Mouse (Mus musculus) midbrain, embryonic 14.5 days (tissue): Measurements from ENCODE around the gene Dlst. TPM values are rescaled to one million over a fixed set of nuclear protein-coding genes. Genes with fewer than 3 reads are reported as not detected.
A peak's percentile ranks its signal among the peaks of the same experiment; 100 is the strongest.

Experiments
- ATAC-seq: fragments of 200-750 bp; cut with Nextera tagmentation; 2 replicates; pipeline ENCODE4 v1.8.0; 2017; ENCODE audit warnings: moderate number of reproducible peaks, moderate library complexity; ENCODE audit not compliant: low FRiP score, low TSS enrichment
- DNase-seq: peaks from one replicate; pipeline ENCODE4 v3.0.0-alpha.2; 2015
- H3K27ac ChIP-seq: fragments of 300-500 bp; sonication (generic); replicated peaks from 2 replicates; pipeline ENCODE4 v1.5.1; 2014; ENCODE audit warnings: mild to moderate bottlenecking, low read depth, low read length, moderate library complexity
- H3K27me3 ChIP-seq: fragments of 300-500 bp; sonication (generic); 2 replicates; pipeline ENCODE4 v1.6.1; 2014; ENCODE audit warnings: low read length, control low read depth, mixed read lengths; ENCODE audit not compliant: control insufficient read depth, insufficient read depth
- H3K36me3 ChIP-seq: fragments of 300-500 bp; sonication (generic); 2 replicates; pipeline ENCODE4 v1.6.1; 2014; ENCODE audit warnings: low read length, control low read depth; ENCODE audit not compliant: control insufficient read depth, insufficient read depth
- H3K4me1 ChIP-seq: fragments of 300-500 bp; sonication (generic); 2 replicates; pipeline ENCODE4 v1.6.1; 2014; ENCODE audit warnings: mild to moderate bottlenecking, antibody characterized with exemption, low read length, control low read depth; ENCODE audit not compliant: control insufficient read depth, insufficient read depth
- H3K4me2 ChIP-seq: fragments of 300-500 bp; sonication (generic); 2 replicates; pipeline ENCODE4 v1.6.1; 2014; ENCODE audit warnings: mild to moderate bottlenecking, low read length, moderate library complexity
- H3K4me3 ChIP-seq: fragments of 300-500 bp; sonication (generic); replicated peaks from 2 replicates; pipeline ENCODE4 v1.5.1; 2014; ENCODE audit warnings: low read depth, low read length
- H3K9ac ChIP-seq: fragments of 300-500 bp; sonication (generic); replicated peaks from 2 replicates; pipeline ENCODE4 v1.6.1; 2014; ENCODE audit warnings: mild to moderate bottlenecking, low read length, moderate library complexity
- H3K9me3 ChIP-seq: fragments of 300-500 bp; sonication (generic); 2 replicates; pipeline ENCODE4 v1.6.1; 2016; ENCODE audit warnings: low read length, control low read depth, mixed read lengths; ENCODE audit not compliant: control insufficient read depth
- WGBS: fragments of 180-500 bp; shearing (Covaris S2); extraction: QIAGEN DNeasy Blood & Tissue Kit; methylation state at CpG from one replicate; pipeline ENCODE4 v1.1.7; 2014; 5-methylcytosine and 5-hydroxymethylcytosine counted together
- polyA plus RNA-seq: library from polyadenylated mRNA; unstranded; fragments of >200 nt; fragmentation: Nextera tagmentation; extraction: Ambion mirVana; gene quantifications from 2 replicates; pipeline ENCODE4 v1.2.1, GENCODE M21; 2014

Dlst gene
- polyA plus RNA-seq, 1 experiment from 2014 or later = 98.0 TPM

- H3K4me3 ChIP-seq = peak overlapping the region; percentile 28
- H3K36me3 ChIP-seq = no peaks in the 10 kb centered on the region
- H3K9ac ChIP-seq = no peak overlapping the region; the same call in 1 of the 2 replicates
- DNase-seq (peak; percentile 63), ATAC-seq (0 out of 2 replicates have a peak, but pooled peaks have one; percentile 11)
- H3K27me3 ChIP-seq = peaks cover 6% of the 10 kb centered on the region
- H3K27ac ChIP-seq = no peak overlapping the region
- peak overlapping the region; percentile 62 for H3K4me2 ChIP-seq
- 4% methylated on average over 32 of the region's 32 CpGs for WGBS
- no peaks in the 10 kb centered on the region for H3K9me3 ChIP-seq
- H3K4me1 ChIP-seq = peaks cover 33% of the 10 kb centered on the region
Measured at GRCm38 (mm10) chr12:85176846-85177523, 66.4 kb downstream of the Dlst start.

- peak within 1 kb of the TSS; percentile 28 for H3K4me3 ChIP-seq
- peaks cover 39% of the 10 kb centered on the region for H3K4me1 ChIP-seq
- H3K4me2 ChIP-seq = peak within 1 kb of the TSS; percentile 62
- ATAC-seq (no peak), DNase-seq (no peak)
- no peaks in the 10 kb centered on the region for H3K9me3 ChIP-seq
- no peaks in the 10 kb centered on the region for H3K36me3 ChIP-seq
- peaks cover 6% of the 10 kb centered on the region for H3K27me3 ChIP-seq
- no peak within 1 kb of the TSS for H3K27ac ChIP-seq
- no peak within 1 kb of the TSS; the same call in 1 of the 2 replicates for H3K9ac ChIP-seq
- WGBS = 73% methylated on average over 10 of the region's 10 CpGs
Measured at GRCm38 (mm10) chr12:85177740-85178239, 67.2 kb downstream of the Dlst start, which contains the start of gene Pgf. Gene Pgf (minus strand): TSS chr12:85177790.

- Histone ChIP-seq H3K27ac (no peak overlapping the region), H3K27me3 (peaks cover 6% of the 10 kb centered on the region), H3K36me3 (no peaks in the 10 kb centered on the region), H3K9me3 (no peaks in the 10 kb centered on the region), H3K4me1 (peaks cover 39% of the 10 kb centered on the region), H3K4me3 (no peak overlapping the region), H3K4me2 (no peak overlapping the region), H3K9ac (no peak overlapping the region)
- 71% methylated on average over 2 of the region's 2 CpGs for WGBS
- ATAC-seq (no peak), DNase-seq (no peak)
Measured at GRCm38 (mm10) chr12:85178294-85178693, 67.7 kb downstream of the Dlst start.

DNA sequence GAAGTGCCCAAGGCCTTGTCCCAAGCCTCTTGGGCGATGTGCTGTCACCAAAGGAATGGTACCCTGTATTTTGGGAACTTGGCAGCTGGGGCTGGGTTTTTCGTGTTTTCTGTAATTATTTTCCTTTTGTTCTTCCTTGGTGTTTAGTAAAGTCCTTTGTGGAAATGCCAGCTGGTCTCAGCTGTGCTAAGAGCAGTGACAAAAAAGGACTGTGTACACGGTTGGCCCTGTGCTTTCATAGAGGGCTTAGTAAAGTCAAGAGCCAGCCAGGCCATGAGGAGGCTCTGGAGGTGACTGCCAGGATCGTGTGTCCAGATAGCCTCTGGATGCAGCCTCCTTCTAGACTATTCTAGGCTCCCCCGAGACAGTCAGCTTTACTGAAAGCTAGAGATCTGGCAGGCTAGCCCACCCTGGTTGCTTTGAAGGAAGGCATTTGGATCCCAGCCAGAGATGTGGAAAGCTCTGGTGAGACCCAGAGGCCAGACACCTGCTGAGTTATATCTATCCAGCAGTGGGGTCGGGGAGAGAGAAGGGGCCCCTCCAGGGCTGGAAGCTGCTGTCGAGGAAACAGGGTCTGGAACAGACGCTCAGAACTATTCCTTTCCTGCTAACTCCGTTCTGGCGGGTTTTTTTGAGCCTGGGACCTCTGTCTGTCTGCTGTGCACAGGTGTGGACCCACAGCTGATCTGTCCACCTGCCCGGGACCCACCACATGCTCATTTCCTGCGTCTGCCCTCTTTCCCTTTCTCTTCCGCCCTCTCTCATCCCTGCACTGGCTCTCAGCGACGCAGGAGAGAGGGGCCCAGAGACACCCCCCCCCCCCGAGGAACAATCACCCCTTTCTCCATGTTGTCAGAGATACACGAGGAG is 71.1 kb downstream of the Dlst start:
- H3K9ac ChIP-seq = no peak overlapping the region
- DNase-seq = peak; percentile 50
- H3K27ac ChIP-seq = 0 out of 2 replicates have a peak overlapping the region, but pooled peaks have one; percentile 1
- no peak overlapping the region for H3K4me3 ChIP-seq
- H3K27me3 ChIP-seq = peaks cover 6% of the 10 kb centered on the region
- ATAC-seq = no peak
- H3K36me3 ChIP-seq = no peaks in the 10 kb centered on the region
- peaks cover 20% of the 10 kb centered on the region for H3K4me1 ChIP-seq
- 17% methylated on average over 17 of the region's 17 CpGs for WGBS
- no peaks in the 10 kb centered on the region for H3K9me3 ChIP-seq
- H3K4me2 ChIP-seq = peak overlapping the region; percentile 13; the same call in 1 of the 2 replicates

DNA sequence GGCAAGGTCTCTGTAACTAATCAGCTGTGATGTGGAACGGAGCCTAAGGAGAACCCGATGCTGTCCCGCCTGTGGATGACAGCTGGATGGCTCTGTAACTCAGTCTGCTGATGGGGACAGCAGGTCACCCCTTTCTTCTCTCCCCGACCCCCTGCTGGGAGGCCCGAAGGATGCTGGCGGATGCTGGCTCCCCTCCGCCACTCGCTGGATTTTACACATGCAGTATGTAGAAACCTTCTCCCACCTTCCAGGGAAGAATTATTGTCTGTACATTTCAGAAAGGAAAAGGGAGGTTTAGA is 71.7 kb downstream of the Dlst start:
- H3K9ac ChIP-seq = no peak overlapping the region
- peaks cover 14% of the 10 kb centered on the region for H3K4me1 ChIP-seq
- H3K36me3 ChIP-seq = no peaks in the 10 kb centered on the region
- no peaks in the 10 kb centered on the region for H3K9me3 ChIP-seq
- H3K4me3 ChIP-seq = no peak overlapping the region
- no peak for ATAC-seq
- H3K27ac ChIP-seq = no peak overlapping the region
- WGBS = 7% methylated on average over 8 of the region's 8 CpGs
- H3K4me2 ChIP-seq = peak overlapping the region; percentile 13; the same call in 1 of the 2 replicates
- peak; percentile 56 for DNase-seq
- H3K27me3 ChIP-seq = peaks cover 5% of the 10 kb centered on the region

GRCm38 (mm10) chr12:85182898-85183297 is 72.3 kb downstream of the Dlst start:
- ATAC-seq = no peak
- Histone ChIP-seq H3K36me3 (no peaks in the 10 kb centered on the region), H3K4me1 (peaks cover 12% of the 10 kb centered on the region), H3K9me3 (no peaks in the 10 kb centered on the region), H3K27me3 (no peaks in the 10 kb centered on the region; the same call in 1 of the 2 replicates), H3K4me3 (no peak overlapping the region), H3K27ac (no peak overlapping the region), H3K9ac (no peak overlapping the region), H3K4me2 (no peak overlapping the region)
- no peak for DNase-seq
- WGBS = 64% methylated on average over 5 of the region's 5 CpGs

GRCm38 (mm10) chr12:85184118-85184517 is 73.5 kb downstream of the Dlst start:
- no peak overlapping the region for H3K4me3 ChIP-seq
- no peak overlapping the region for H3K4me2 ChIP-seq
- WGBS = 72% methylated on average over 5 of the region's 5 CpGs
- H3K36me3 ChIP-seq = no peaks in the 10 kb centered on the region
- DNase-seq (no peak), ATAC-seq (no peak)
- peaks cover 12% of the 10 kb centered on the region for H3K4me1 ChIP-seq
- H3K9ac ChIP-seq = no peak overlapping the region
- H3K27me3 ChIP-seq = no peaks in the 10 kb centered on the region
- no peak overlapping the region for H3K27ac ChIP-seq
- H3K9me3 ChIP-seq = no peaks in the 10 kb centered on the region
